ENCODE assay signal across 8 mouse cellular contexts in the genomic region with DNA sequence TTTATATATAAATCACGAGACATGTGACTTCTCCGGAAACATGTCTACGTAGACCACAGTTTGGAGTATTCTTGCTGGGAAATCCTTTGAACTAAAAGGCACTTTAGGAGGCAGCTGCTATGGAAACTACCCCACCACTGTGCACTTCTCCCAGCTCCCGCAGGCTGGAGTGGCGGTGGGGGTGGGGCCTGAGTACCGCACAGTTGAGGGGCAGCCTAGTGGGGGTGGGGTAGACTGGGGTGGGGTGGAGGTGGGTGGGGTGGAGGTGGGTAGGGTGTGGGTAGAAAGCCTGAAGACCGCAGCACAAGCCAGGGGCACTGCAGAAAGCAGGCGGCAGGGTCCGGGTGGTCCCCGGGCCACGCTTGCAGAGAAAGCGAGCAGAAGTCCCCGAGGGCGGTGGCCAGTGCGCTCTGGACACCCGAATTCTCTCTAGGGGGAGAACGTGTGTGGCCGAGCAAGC. TPM values are rescaled to one million over a fixed set of nuclear protein-coding genes. Genes with fewer than 3 reads are reported as not detected.
DNase-seq lines count a peak whose midpoint lies in the region; ATAC-seq and TF ChIP-seq lines count a peak whose summit lies in the region.

A gene (plus strand): TSS at position 322 of the 460 bp plus-strand sequence.

- H3K36me3 ChIP-seq in CH12.LX (replicated peaks in 1 of 2; ENCODE audit: control insufficient read depth in 1 of 2, insufficient read depth in 1 of 2, low read length in 1 of 2), result no peaks in the 10 kb centered on the region
- H3K36me3 ChIP-seq in hindbrain, embryonic 13.5 days, result no peaks in the 10 kb centered on the region
- H3K36me3 ChIP-seq in stomach, embryonic 16.5 days (ENCODE audit: control insufficient read depth, insufficient read depth, low read length), result no peaks in the 10 kb centered on the region

- under 1% methylated on average over 17 of the region's 18 CpGs for WGBS in hindbrain, embryonic 13.5 days
- WGBS in stomach, embryonic 16.5 days, result under 1% methylated on average over 18 of the region's 18 CpGs

- TF ChIP-seq POLR2A in CH12.LX (IDR thresholded peaks at IDR 0.05; ENCODE audit: low read depth, low read length), result no peak

- in situ Hi-C loops in CH12.LX (cut with MboI; ENCODE audit: low pct_ligation_motif_present, low pct_unique_long_range_greater_than_20kb, low sequenced_read_pairs), result loop anchor here (25.0 kb wide), 1 partner anchor 370 kb away; a partner anchor contains a TSS

- no peak for TF ChIP-seq CTCF in CH12.LX (conservative IDR thresholded peaks at IDR 0.05 in 1 of 2, IDR thresholded peaks at IDR 0.05 in 1 of 2; ENCODE audit: low read depth in 2 of 2, low read length in 2 of 2)
- no peak for TF ChIP-seq CTCF in gastrocnemius, adult 2 months (IDR thresholded peaks at IDR 0.05)
- TF ChIP-seq CTCF in left cerebral cortex, adult 2 months (IDR thresholded peaks at IDR 0.05), result no peak

- TF ChIP-seq EP300 in CH12.LX (IDR thresholded peaks at IDR 0.05; ENCODE audit: low read length), result no peak

- no peak for DNase-seq in CH12.LX (ENCODE audit: extremely low read depth)
- peak; percentile 52 for DNase-seq in adrenal gland, postnatal 14 days
- no peak for DNase-seq in gastrocnemius, adult 2 months
- DNase-seq in left cerebral cortex, adult 2 months (ENCODE audit: extremely low spot score in 1 of 2, low spot score in 2 of 2), result peak; percentile 40 to 42
- peak; percentile 21 for DNase-seq in lung, postnatal 36 days
- no peak for DNase-seq in cerebellum, postnatal 36 days

- peak within 1 kb of the TSS; percentile 82 for H3K4me2 ChIP-seq in CH12.LX (ENCODE audit: insufficient read depth, low read depth, poor library complexity, severe bottlenecking)
- H3K4me2 ChIP-seq in hindbrain, embryonic 13.5 days, result peak within 1 kb of the TSS; percentile 86
- peak within 1 kb of the TSS; percentile 98 for H3K4me2 ChIP-seq in stomach, embryonic 16.5 days (ENCODE audit: low read depth, low read length)

- intact Hi-C loops in gastrocnemius, adult 2 months (cut with DNase I), result loop anchor here (5.0 kb wide), 1 partner anchor 35 kb away; no protein-coding TSS in a partner anchor
- intact Hi-C loops in left cerebral cortex, adult 2 months (cut with DNase I), result no loop called here

- peak within 1 kb of the TSS; percentile 65 for H3K9ac ChIP-seq in CH12.LX (ENCODE audit: insufficient read depth, low read depth)
- peak within 1 kb of the TSS; percentile 95 for H3K9ac ChIP-seq in hindbrain, embryonic 13.5 days
- peak within 1 kb of the TSS; percentile 73 for H3K9ac ChIP-seq in stomach, embryonic 16.5 days (ENCODE audit: low read length)

- peaks cover 2% of the 10 kb centered on the region for H3K9me3 ChIP-seq in CH12.LX (replicated peaks; ENCODE audit: low read length)
- H3K9me3 ChIP-seq in hindbrain, embryonic 13.5 days, result no peaks in the 10 kb centered on the region
- H3K9me3 ChIP-seq in stomach, embryonic 16.5 days (replicated peaks; ENCODE audit: control insufficient read depth, low read length), result 0 out of 2 replicates have a peak, but pooled peaks cover 4% of the 10 kb centered on the region

- no peaks in the 10 kb centered on the region; a peak in 1 of 4 replicates for H3K4me1 ChIP-seq in CH12.LX (ENCODE audit: control insufficient read depth in 1 of 2, insufficient read depth in 2 of 2)
- H3K4me1 ChIP-seq in hindbrain, embryonic 13.5 days (replicated peaks), result peaks cover 32% of the 10 kb centered on the region
- peaks cover 2% of the 10 kb centered on the region; the same call in 1 of the 2 replicates for H3K4me1 ChIP-seq in stomach, embryonic 16.5 days (ENCODE audit: control insufficient read depth, insufficient read depth, low read length)

- H3K27ac ChIP-seq in CH12.LX (ENCODE audit: insufficient read depth, low read depth), result no peak within 1 kb of the TSS
- H3K27ac ChIP-seq in gastrocnemius, adult 2 months, result peak within 1 kb of the TSS; percentile 98
- H3K27ac ChIP-seq in hindbrain, embryonic 13.5 days, result peak within 1 kb of the TSS; percentile 93
- H3K27ac ChIP-seq in left cerebral cortex, adult 2 months, result peak within 1 kb of the TSS; percentile 92
- H3K27ac ChIP-seq in stomach, embryonic 16.5 days (ENCODE audit: low read length), result no peak within 1 kb of the TSS

- no peak for TF ChIP-seq RAD21 in CH12.LX (IDR thresholded peaks at IDR 0.05; ENCODE audit: low read depth, low read length)

- peak within 1 kb of the TSS; percentile 58 to 94 (median 59) for H3K4me3 ChIP-seq in CH12.LX (replicated peaks in 1 of 3; ENCODE audit: low read depth in 2 of 3, low read length in 2 of 3, poor library complexity in 1 of 3)
- H3K4me3 ChIP-seq in gastrocnemius, adult 2 months, result peak within 1 kb of the TSS; percentile 97
- peak within 1 kb of the TSS; percentile 84 for H3K4me3 ChIP-seq in hindbrain, embryonic 13.5 days
- H3K4me3 ChIP-seq in left cerebral cortex, adult 2 months, result peak within 1 kb of the TSS; percentile 73
- H3K4me3 ChIP-seq in stomach, embryonic 16.5 days (replicated peaks; ENCODE audit: low read length), result peak within 1 kb of the TSS; percentile 74

- H3K79me2 ChIP-seq in CH12.LX (replicated peaks; ENCODE audit: control insufficient read depth, extremely low read depth, insufficient read depth, poor library complexity, severe bottlenecking), result no peaks in the 10 kb centered on the region

- peaks cover 30% of the 10 kb centered on the region for H3K27me3 ChIP-seq in CH12.LX (replicated peaks)
- 0 out of 2 replicates have a peak, but pooled peaks cover 5% of the 10 kb centered on the region for H3K27me3 ChIP-seq in hindbrain, embryonic 13.5 days
- H3K27me3 ChIP-seq in stomach, embryonic 16.5 days (ENCODE audit: control insufficient read depth, insufficient read depth, low read length), result peaks cover 6% of the 10 kb centered on the region

- peak; percentile 85 for ATAC-seq in hindbrain, embryonic 13.5 days (ENCODE audit: low FRiP score)
- ATAC-seq in stomach, embryonic 16.5 days (ENCODE audit: insufficient read depth, low FRiP score), result peak; percentile 39

- dilution Hi-C loops in CH12.LX (cut with MboI; ENCODE audit: extremely low pct_ligation_motif_present, extremely low pct_unique_long_range_greater_than_20kb, low sequenced_read_pairs), result no loop called here

TF ChIP-seq in CH12.LX, 34 proteins besides CTCF, POLR2A, EP300 and RAD21:
- no peak for TF ChIP-seq USF2 (conservative IDR thresholded peaks at IDR 0.05; ENCODE audit: low read depth, low read length)
- no peak for TF ChIP-seq MEF2A (IDR thresholded peaks at IDR 0.05; ENCODE audit: borderline replicate concordance, low read depth, low read length)
- no peak for TF ChIP-seq PAX5 (IDR thresholded peaks at IDR 0.05; ENCODE audit: low read length)
- no peak for TF ChIP-seq GABPA (IDR thresholded peaks at IDR 0.05; ENCODE audit: insufficient replicate concordance, low read depth, low read length)
- TF ChIP-seq MXI1 (IDR thresholded peaks at IDR 0.05; ENCODE audit: low read depth, low read length), result no peak
- TF ChIP-seq SMC3 (IDR thresholded peaks at IDR 0.05; ENCODE audit: low read depth, low read length), result no peak
- no peak for TF ChIP-seq MAFK (IDR thresholded peaks at IDR 0.05; ENCODE audit: insufficient replicate concordance, low read length)
- TF ChIP-seq CHD2 (IDR thresholded peaks at IDR 0.05; ENCODE audit: low read length), result no peak
- no peak for TF ChIP-seq ETS1 (conservative IDR thresholded peaks at IDR 0.05; ENCODE audit: low read depth, low read length)

RNA-seq across cellular contexts. Expression of the gene that starts here (rescaled TPM):
- 0.76 and 1.4 TPM in 2 replicates for total RNA-seq in CH12.LX (2012; rRNA removed)
- 0.46 and 0.49 TPM in 2 replicates for total RNA-seq in CH12.LX (2014; rRNA removed)
- polyA plus RNA-seq in CH12.LX (2012; ENCODE audit: insufficient read length, low read depth), result 0.82 and 1.1 TPM in 2 replicates
- 5.7 and 8.7 TPM in 2 replicates for total RNA-seq in adrenal gland, postnatal 14 days (2021)
- total RNA-seq in gastrocnemius, adult 2 months (2021), result 100 to 1,000 TPM; 174 to 204 TPM
- polyA plus RNA-seq in hindbrain, embryonic 13.5 days (2015; fragmentation: Nextera tagmentation; extraction: Ambion mirVana), result 30.6 and 36.2 TPM in 2 replicates
- total RNA-seq in left cerebral cortex, adult 2 months (2021), result 10 to 100 TPM; 90.3 to 93.3 TPM
- 4.0 and 7.5 TPM in 2 replicates for polyA plus RNA-seq in stomach, embryonic 16.5 days (2015; fragmentation: Nextera tagmentation; extraction: Ambion mirVana)

Comparison
In these comparisons a context has a peak if more than half of its experiments do, and no peak if none do; other contexts are left out.
1. DNase-seq: peak in adrenal gland, postnatal 14 days (single experiment), left cerebral cortex, adult 2 months (2 of 2) and lung, postnatal 36 days (single experiment); none in CH12.LX (single experiment), gastrocnemius, adult 2 months (single experiment) and cerebellum, postnatal 36 days (0 of 2).
2. H3K27ac ChIP-seq: peak in gastrocnemius, adult 2 months (single experiment), hindbrain, embryonic 13.5 days (single experiment) and left cerebral cortex, adult 2 months (single experiment); none in CH12.LX (single experiment) and stomach, embryonic 16.5 days (single experiment).
3. Peak in every context shown above with its lines, with median percentiles within 50 percentile points of each other: H3K4me2 ChIP-seq, H3K4me3 ChIP-seq and H3K9ac ChIP-seq.